Mouse (Mus musculus): ENCODE measurements around the gene Dst. TPM values are rescaled to one million over a fixed set of nuclear protein-coding genes. Genes with fewer than 3 reads are reported as not detected.

The Dst gene
- total and polyA plus RNA-seq, 2 experiments from 2014 or later, result 23.1 to 134 TPM

DNA sequence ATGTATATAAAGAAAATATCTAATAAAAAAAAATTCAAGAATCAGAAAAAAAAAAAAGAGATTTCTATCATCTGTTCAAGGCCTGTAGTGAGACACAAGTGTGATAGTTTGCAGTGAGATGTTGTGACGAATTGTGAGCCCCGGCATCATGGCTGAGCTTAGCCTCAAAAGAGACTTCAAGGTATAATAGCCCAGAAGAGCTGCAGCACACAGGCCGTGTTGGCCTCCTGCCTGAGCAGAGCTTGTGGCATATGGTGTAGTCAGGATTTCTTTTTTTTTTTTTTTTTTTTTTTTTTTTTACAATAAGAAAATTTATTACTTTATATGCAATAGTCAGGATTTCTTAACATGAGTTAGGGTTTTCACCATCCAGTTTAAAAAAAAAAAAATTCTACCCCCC lies 191.4 kb downstream of the Dst start:
- 28% methylated on average over 3 of the region's 3 CpGs for WGBS
- ATAC-seq, result peak; percentile 25; the same call in 1 of the 2 replicates

DNA sequence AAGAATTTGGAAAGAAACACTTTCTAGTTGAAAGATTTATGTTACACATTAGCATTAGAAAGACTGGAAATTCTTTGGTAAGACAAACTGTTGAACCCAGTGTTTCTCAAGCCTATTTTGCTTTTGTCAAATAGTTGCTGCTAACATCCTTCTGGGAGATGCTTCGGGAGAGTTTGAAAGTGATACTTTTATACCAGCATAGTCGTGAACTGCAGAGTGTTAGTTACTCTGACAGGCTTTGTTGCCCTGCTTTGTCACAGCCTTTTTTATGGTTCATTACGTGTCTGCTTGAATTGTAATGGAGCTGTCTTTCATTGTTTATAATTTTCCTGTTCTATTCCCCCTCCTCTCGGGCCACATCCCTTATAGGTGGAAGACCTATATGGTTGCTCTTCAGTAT lies 192.4 kb downstream of the Dst start:
- H3K27me3 ChIP-seq (ENCODE audit: insufficient read depth, low read length), result no peaks in the 10 kb centered on the region
- no peak for TF ChIP-seq CTCF (IDR thresholded peaks at IDR 0.05; ENCODE audit: low read depth)
- no peaks in the 10 kb centered on the region for H3K9me3 ChIP-seq (ENCODE audit: low read length)
- no peak for DNase-seq
- no peak overlapping the region for H3K9ac ChIP-seq
- H3K27ac ChIP-seq (ENCODE audit: low read depth, low read length), result no peak overlapping the region
- H3K36me3 ChIP-seq (ENCODE audit: insufficient read depth), result no peaks in the 10 kb centered on the region
- 25% methylated on average over 4 of the region's 4 CpGs for WGBS
- no peaks in the 10 kb centered on the region for H3K4me1 ChIP-seq (ENCODE audit: insufficient read depth)
- H3K4me2 ChIP-seq (ENCODE audit: low read depth), result no peak overlapping the region
- no peak for ATAC-seq
- no peak overlapping the region for H3K4me3 ChIP-seq (ENCODE audit: low read depth, low read length)

More for the DNA sequence above, 191.4 kb downstream of the Dst start:
- no peak for TF ChIP-seq CTCF (IDR thresholded peaks at IDR 0.05; ENCODE audit: low read depth)
- H3K36me3 ChIP-seq (ENCODE audit: insufficient read depth), result no peaks in the 10 kb centered on the region
- no peak overlapping the region for H3K27ac ChIP-seq (ENCODE audit: low read depth, low read length)
- H3K4me1 ChIP-seq (ENCODE audit: insufficient read depth), result no peaks in the 10 kb centered on the region
- no peaks in the 10 kb centered on the region for H3K27me3 ChIP-seq (ENCODE audit: insufficient read depth, low read length)
- no peaks in the 10 kb centered on the region for H3K9me3 ChIP-seq (ENCODE audit: low read length)
- no peak overlapping the region for H3K4me3 ChIP-seq (ENCODE audit: low read depth, low read length)
- DNase-seq, result peak; percentile 60
- H3K9ac ChIP-seq, result no peak overlapping the region
- H3K4me2 ChIP-seq (ENCODE audit: low read depth), result no peak overlapping the region

DNA sequence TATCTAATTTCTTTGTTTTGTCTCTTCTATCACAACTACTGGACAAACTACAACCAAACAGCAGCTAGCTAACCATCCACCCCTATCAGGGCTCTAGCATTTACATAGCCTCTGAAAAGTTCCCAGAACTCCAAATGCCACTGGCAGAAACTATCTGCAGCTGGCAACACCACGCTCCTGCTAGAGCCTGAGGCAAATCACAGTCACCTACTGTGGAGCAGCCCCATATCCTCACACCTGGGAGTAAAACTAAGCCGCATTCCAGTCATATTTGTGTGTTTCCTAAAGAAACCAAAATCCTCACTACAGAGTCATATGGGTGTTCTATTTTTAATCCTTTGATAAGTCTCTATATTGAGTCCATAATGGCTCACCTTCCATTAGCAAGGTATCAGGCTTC lies 194.6 kb downstream of the Dst start:
- no peak overlapping the region for H3K27ac ChIP-seq (ENCODE audit: low read depth, low read length)
- H3K9ac ChIP-seq, result no peak overlapping the region
- no peak for DNase-seq
- no peaks in the 10 kb centered on the region for H3K36me3 ChIP-seq (ENCODE audit: insufficient read depth)
- 92% methylated on average over 2 of the region's 2 CpGs for WGBS
- H3K9me3 ChIP-seq (ENCODE audit: low read length), result no peaks in the 10 kb centered on the region
- H3K4me3 ChIP-seq (ENCODE audit: low read depth, low read length), result no peak overlapping the region
- no peaks in the 10 kb centered on the region for H3K4me1 ChIP-seq (ENCODE audit: insufficient read depth)
- TF ChIP-seq CTCF (IDR thresholded peaks at IDR 0.05; ENCODE audit: low read depth), result no peak
- no peak overlapping the region for H3K4me2 ChIP-seq (ENCODE audit: low read depth)
- no peak for ATAC-seq
- no peaks in the 10 kb centered on the region for H3K27me3 ChIP-seq (ENCODE audit: insufficient read depth, low read length)

DNA sequence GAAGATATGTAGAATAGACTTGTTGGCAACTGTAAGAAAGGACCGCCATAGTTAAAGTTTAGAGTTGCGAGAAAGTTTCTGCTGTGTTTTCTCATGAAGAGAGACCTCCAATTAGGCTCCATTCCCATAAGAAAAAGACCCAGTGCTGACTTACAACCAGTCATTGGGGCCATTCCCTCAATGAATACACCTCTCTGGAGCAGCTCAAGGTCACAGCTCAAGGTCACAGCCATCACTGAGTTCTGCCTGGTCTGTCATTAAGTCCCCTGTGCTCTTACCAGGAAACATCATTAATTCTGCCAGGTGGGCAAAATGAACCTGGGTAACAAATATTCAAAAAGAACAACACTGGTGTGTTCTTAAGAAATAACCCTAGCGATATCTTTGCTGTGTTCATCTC lies 195.2 kb downstream of the Dst start:
- H3K27me3 ChIP-seq (ENCODE audit: insufficient read depth, low read length), result no peaks in the 10 kb centered on the region
- H3K36me3 ChIP-seq (ENCODE audit: insufficient read depth), result no peaks in the 10 kb centered on the region
- DNase-seq (no peak), ATAC-seq (no peak)
- TF ChIP-seq CTCF (IDR thresholded peaks at IDR 0.05; ENCODE audit: low read depth), result no peak
- H3K4me2 ChIP-seq (ENCODE audit: low read depth), result no peak overlapping the region
- H3K4me1 ChIP-seq (ENCODE audit: insufficient read depth), result no peaks in the 10 kb centered on the region
- H3K9ac ChIP-seq, result no peak overlapping the region
- H3K4me3 ChIP-seq (ENCODE audit: low read depth, low read length), result no peak overlapping the region
- 60% methylated on average over 3 of the region's 3 CpGs for WGBS
- H3K9me3 ChIP-seq (ENCODE audit: low read length), result no peaks in the 10 kb centered on the region
- no peak overlapping the region for H3K27ac ChIP-seq (ENCODE audit: low read depth, low read length)

DNA sequence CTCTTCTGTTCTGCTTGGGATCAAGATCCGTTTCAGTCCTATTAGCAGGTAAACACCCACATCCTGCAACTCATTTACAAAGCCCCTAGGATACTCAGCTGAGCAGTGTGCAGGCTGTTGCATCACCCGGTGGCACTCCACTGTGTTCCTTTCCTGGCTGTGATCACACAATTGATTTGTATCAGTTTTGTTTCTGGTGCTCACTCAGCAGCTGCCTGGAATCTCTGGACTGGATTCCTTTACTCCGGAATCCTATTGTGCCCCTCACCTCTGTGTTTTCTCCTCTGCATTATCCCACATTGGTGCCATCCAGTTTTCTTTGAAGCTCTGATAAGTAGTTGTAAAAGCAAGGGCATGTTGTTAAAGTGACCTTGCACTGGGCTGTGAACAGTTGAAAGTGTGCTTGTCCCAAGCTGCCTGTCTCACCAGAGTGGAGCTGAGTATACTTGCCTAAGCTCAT lies 195.7 kb downstream of the Dst start:
- H3K36me3 ChIP-seq (ENCODE audit: insufficient read depth), result no peaks in the 10 kb centered on the region
- ATAC-seq, result no peak
- no peak for TF ChIP-seq CTCF (IDR thresholded peaks at IDR 0.05; ENCODE audit: low read depth)
- H3K27ac ChIP-seq (ENCODE audit: low read depth, low read length), result no peak overlapping the region
- H3K4me3 ChIP-seq (ENCODE audit: low read depth, low read length), result no peak overlapping the region
- no peaks in the 10 kb centered on the region for H3K9me3 ChIP-seq (ENCODE audit: low read length)
- no peaks in the 10 kb centered on the region for H3K4me1 ChIP-seq (ENCODE audit: insufficient read depth)
- no peak overlapping the region for H3K4me2 ChIP-seq (ENCODE audit: low read depth)
- 3% methylated on average over 3 of the region's 3 CpGs for WGBS
- H3K27me3 ChIP-seq (ENCODE audit: insufficient read depth, low read length), result no peaks in the 10 kb centered on the region
- peak; percentile 18 for DNase-seq
- H3K9ac ChIP-seq, result no peak overlapping the region

DNA sequence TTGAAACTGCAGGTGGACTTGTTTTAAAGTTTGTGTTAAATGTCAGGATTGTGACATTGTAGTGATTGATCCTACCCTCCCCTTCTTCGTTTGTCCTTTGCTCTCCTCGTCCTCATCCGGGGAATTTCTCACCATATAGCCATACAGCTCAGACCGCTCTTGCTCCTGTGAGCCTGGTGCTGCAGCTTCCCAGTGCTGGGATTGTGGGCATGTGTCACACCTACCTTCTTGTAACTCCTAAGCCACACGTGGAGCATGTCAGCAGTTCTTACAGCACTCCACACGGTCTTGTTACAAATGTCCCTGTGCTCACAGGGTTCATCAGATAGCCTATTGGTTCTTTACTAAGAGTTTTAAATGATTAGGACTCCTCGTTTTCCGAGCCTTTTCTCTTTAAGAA lies 196.8 kb downstream of the Dst start:
- Histone ChIP-seq H3K36me3 (ENCODE audit: insufficient read depth) (no peaks in the 10 kb centered on the region), H3K4me3 (ENCODE audit: low read depth, low read length) (no peak overlapping the region), H3K9me3 (ENCODE audit: low read length) (no peaks in the 10 kb centered on the region), H3K9ac (no peak overlapping the region), H3K27ac (ENCODE audit: low read depth, low read length) (no peak overlapping the region), H3K27me3 (ENCODE audit: insufficient read depth, low read length) (no peaks in the 10 kb centered on the region), H3K4me2 (ENCODE audit: low read depth) (no peak overlapping the region), H3K4me1 (ENCODE audit: insufficient read depth) (no peaks in the 10 kb centered on the region)
- ATAC-seq, result no peak
- no peak for DNase-seq
- no peak for TF ChIP-seq CTCF (IDR thresholded peaks at IDR 0.05; ENCODE audit: low read depth)
- 29% methylated on average over 8 of the region's 8 CpGs for WGBS

DNA sequence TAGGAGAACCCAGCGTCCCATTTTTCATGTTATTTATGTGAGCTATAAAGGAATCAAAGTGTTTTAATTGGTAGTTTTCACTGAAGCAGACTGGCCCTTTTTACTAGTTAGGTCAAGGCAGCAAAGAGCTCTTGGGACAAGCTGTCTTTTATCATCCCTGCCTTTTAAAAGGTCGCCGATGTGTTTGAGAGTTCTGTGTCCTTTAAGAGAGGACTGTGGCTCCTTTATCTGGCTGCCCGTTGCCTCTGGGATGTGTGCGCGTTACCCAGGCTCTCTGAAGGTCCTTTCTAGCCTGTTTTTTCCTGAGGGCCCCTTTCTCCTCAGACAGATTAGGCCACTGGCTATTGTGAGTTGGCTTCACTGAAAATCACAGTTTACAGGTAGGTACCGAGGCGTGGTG lies 198.6 kb downstream of the Dst start:
- ATAC-seq (no peak), DNase-seq (no peak)
- Histone ChIP-seq H3K9ac (no peak overlapping the region), H3K36me3 (ENCODE audit: insufficient read depth) (no peaks in the 10 kb centered on the region), H3K4me3 (ENCODE audit: low read depth, low read length) (no peak overlapping the region), H3K27me3 (ENCODE audit: insufficient read depth, low read length) (no peaks in the 10 kb centered on the region), H3K4me1 (ENCODE audit: insufficient read depth) (no peaks in the 10 kb centered on the region), H3K27ac (ENCODE audit: low read depth, low read length) (no peak overlapping the region), H3K9me3 (ENCODE audit: low read length) (no peaks in the 10 kb centered on the region), H3K4me2 (ENCODE audit: low read depth) (no peak overlapping the region)
- WGBS, result 13% methylated on average over 8 of the region's 8 CpGs
- TF ChIP-seq CTCF (IDR thresholded peaks at IDR 0.05; ENCODE audit: low read depth), result no peak

DNA sequence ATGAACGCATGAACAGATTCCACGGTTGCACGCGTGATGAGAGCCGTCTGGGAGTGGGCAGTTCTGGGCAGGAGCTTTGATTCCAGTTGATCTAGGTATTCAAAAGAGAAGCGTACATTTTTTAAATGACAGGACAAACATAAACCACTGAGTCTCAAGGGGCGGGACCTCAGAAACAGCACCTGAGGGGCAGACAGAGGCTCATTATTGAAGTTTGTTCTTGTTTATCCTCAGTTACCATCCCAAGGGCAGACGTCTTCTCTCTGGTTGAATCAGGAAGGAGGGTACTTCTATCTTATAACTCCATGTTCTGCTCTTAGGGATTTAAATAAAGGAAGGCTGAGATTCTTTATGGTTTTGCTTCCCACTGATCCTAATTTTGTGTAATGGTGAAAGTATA lies 199.1 kb downstream of the Dst start:
- Histone ChIP-seq H3K4me3 (ENCODE audit: low read depth, low read length) (no peak overlapping the region), H3K4me1 (ENCODE audit: insufficient read depth) (no peaks in the 10 kb centered on the region), H3K36me3 (ENCODE audit: insufficient read depth) (no peaks in the 10 kb centered on the region), H3K27ac (ENCODE audit: low read depth, low read length) (no peak overlapping the region), H3K4me2 (ENCODE audit: low read depth) (no peak overlapping the region), H3K9ac (no peak overlapping the region), H3K9me3 (ENCODE audit: low read length) (no peaks in the 10 kb centered on the region), H3K27me3 (ENCODE audit: insufficient read depth, low read length) (no peaks in the 10 kb centered on the region)
- DNase-seq (no peak), ATAC-seq (no peak)
- 42% methylated on average over 8 of the region's 8 CpGs for WGBS
- no peak for TF ChIP-seq CTCF (IDR thresholded peaks at IDR 0.05; ENCODE audit: low read depth)
